Mouse (Mus musculus): ENCODE results near the gene Tescl. TPM values are rescaled to one million over a fixed set of nuclear protein-coding genes. Genes with fewer than 3 reads are reported as not detected.

The Tescl gene
- polyA plus RNA-seq (2015; fragmentation: Nextera tagmentation; extraction: Ambion mirVana) = 0.15 TPM in 1 of 2 replicates, not detected in the other

DNA sequence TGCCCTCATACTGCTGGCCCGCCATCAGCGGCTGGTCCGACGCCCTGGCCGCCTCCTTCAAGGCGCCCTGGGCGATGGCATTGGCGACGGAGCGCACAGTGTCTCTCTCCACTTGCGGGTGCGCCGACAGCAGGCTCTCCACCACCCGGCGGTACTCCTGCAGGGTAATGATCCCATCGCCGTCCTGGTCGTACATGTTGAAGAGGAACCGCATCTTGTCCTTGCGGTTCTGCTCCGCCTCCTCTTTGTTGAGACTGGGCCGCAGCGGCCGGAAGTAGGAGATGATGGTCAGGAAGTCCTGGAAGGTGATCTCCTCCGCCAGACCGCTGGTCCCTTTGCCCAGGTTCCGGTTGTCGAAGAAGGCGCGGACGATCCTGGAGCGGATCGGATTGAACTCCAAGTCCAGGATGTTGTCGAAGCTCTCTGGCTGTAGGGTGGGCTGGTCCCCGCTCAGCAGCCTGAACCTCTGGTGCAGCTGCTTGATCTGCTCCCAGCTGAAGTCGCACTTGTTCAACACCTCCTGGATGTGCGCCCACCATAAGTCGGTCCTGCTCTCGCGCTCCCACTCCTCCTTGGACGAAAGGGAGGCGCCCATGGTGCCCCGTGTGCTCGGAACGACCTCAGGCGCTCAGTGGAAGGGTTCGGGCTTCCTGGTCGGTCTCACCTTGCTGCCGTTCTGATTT lies at the start of gene Tescl:
Gene Tescl, minus strand, starts transcription at position 633 of the 683 bp plus-strand sequence.
- ATAC-seq (ENCODE audit: insufficient read depth, low FRiP score, low read depth) = no peak
- Histone ChIP-seq H3K9ac (no peak within 1 kb of the TSS), H3K4me3 (replicated peaks) (0 out of 2 replicates have a peak within 1 kb of the TSS, but pooled peaks have one; percentile 5), H3K27ac (no peak within 1 kb of the TSS), H3K27me3 (replicated peaks) (peaks cover 2% of the 10 kb centered on the region; the same call in 1 of the 2 replicates), H3K4me2 (peak within 1 kb of the TSS; percentile 32), H3K9me3 (no peaks in the 10 kb centered on the region), H3K4me1 (no peaks in the 10 kb centered on the region), H3K36me3 (no peaks in the 10 kb centered on the region)
- WGBS = 38% methylated on average over 49 of the region's 49 CpGs

DNA sequence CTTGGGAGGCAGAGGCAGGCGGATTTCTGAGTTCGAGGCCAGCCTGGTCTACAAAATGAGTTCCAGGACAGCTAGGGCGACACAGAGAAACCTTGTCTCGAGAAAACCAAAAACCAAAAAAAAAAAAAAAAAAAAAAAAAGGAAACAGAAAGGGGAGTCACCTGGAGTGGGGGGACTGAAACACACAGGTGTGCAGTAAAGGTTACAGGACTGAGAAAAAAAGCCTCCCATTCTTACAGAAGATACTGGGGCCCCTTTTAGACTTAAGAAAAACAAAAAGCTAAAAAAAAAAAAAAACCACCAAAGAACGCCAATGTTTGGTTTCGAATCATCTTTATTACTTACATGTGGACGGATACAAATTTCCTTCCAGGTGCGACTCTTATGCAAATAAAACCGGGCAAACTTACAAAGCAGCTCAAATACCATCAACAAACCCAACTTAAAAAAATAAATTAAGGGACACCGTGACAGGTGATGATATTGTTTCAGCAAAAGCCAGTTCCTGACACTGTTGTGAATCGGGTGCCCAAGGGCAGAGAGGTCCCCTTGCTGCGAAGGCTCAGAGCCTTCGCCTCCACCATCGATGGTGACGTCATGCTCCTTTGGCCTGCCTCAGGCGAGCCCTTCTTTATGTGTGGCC lies 49.1 kb upstream of the Tescl start:
- 66% methylated on average over 16 of the region's 16 CpGs for WGBS

DNA sequence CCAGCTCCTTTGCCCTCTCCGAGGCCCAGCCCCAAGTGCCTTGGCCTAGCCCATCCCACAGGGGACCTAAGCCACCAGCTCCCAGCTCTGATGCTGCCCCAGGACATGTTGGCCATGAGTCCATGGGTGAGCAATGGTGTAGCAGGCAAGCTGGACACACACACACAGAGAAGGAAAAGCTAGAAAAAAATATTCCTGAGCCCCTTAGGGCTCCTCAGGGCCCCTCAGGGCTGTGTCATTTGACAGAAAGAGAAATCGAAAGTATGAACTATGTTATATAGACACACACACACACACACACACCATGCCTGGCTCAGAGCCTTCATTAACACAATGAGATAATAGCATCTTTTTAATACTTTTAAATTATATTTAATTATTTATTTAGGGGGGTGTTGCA lies 46.6 kb upstream of the Tescl start:
- Histone ChIP-seq H3K9ac (no peak overlapping the region), H3K4me3 (replicated peaks) (no peak overlapping the region), H3K4me1 (peaks cover 18% of the 10 kb centered on the region), H3K9me3 (no peaks in the 10 kb centered on the region), H3K27me3 (replicated peaks) (no peaks in the 10 kb centered on the region), H3K36me3 (no peaks in the 10 kb centered on the region), H3K27ac (no peak overlapping the region), H3K4me2 (no peak overlapping the region)
- no peak for ATAC-seq (ENCODE audit: insufficient read depth, low FRiP score, low read depth)
- 51% methylated on average over 2 of the region's 2 CpGs for WGBS

More for the DNA sequence above, 49.1 kb upstream of the Tescl start:
- Histone ChIP-seq H3K4me3 (replicated peaks) (no peak overlapping the region), H3K9me3 (no peaks in the 10 kb centered on the region), H3K27ac (no peak overlapping the region), H3K36me3 (no peaks in the 10 kb centered on the region), H3K27me3 (replicated peaks) (no peaks in the 10 kb centered on the region), H3K9ac (no peak overlapping the region), H3K4me2 (no peak overlapping the region), H3K4me1 (peaks cover 8% of the 10 kb centered on the region; the same call in 1 of the 2 replicates)
- ATAC-seq (ENCODE audit: insufficient read depth, low FRiP score, low read depth) = no peak

DNA sequence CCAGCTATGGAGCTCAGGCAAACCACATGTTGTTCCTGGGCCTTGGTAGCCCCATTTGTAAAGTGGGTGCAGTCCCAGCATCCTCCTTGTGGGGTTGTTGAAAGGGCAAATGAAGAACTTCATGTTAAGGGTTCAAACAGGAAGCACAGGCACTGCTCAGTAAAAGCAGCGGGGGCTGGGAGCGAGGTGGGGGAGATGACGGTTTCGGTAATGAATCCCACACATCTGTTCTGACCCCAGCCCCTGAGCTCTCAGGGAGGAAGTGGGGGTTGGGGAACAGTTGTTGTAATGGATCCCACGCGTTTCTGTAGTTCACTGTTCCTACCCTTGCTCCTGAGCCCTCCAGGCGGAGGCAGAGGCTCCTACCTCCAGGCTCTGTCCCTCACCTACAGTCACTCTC lies 46.2 kb upstream of the Tescl start:
- no peak overlapping the region for H3K4me2 ChIP-seq
- no peaks in the 10 kb centered on the region for H3K36me3 ChIP-seq
- H3K9me3 ChIP-seq = no peaks in the 10 kb centered on the region
- ATAC-seq (ENCODE audit: insufficient read depth, low FRiP score, low read depth) = no peak
- no peak overlapping the region for H3K27ac ChIP-seq
- WGBS = 49% methylated on average over 7 of the region's 7 CpGs
- no peaks in the 10 kb centered on the region for H3K27me3 ChIP-seq (replicated peaks)
- no peak overlapping the region for H3K4me3 ChIP-seq (replicated peaks)
- H3K9ac ChIP-seq = no peak overlapping the region
- peaks cover 18% of the 10 kb centered on the region for H3K4me1 ChIP-seq

DNA sequence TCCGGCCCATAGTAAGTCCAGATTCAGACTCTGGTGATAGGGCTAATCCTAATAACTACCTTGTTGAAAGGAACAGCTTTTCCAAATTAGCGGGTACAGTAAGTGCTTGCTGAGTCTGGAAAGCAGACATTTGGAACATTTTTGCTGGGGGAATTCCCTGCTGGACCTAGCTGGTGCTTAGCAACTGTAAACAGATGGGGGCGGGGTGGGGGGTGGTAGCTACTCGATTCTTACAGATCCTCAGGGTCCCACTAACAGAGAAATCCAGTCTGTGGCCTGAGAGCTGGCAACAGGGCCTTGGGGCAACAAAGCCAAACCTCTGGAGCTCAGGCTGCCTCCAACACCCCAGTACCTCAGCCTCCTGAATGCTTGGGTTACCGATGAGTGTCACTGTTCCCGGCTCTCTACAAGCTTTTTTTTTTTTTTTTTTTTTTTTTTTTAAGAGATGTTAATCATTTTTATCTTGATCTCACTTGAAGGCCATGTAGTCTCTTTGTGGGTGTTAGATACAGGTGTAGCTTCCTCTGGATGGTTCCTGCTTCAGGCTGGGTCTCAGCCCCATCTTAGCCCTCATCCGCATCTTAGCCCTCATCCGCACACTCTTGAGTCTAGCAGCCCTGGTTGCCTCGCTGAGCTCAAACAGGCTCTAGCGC lies 44.4 kb upstream of the Tescl start:
- no peak for ATAC-seq (ENCODE audit: insufficient read depth, low FRiP score, low read depth)
- no peaks in the 10 kb centered on the region for H3K9me3 ChIP-seq
- peaks cover 25% of the 10 kb centered on the region for H3K4me1 ChIP-seq
- no peak overlapping the region for H3K9ac ChIP-seq
- no peaks in the 10 kb centered on the region for H3K27me3 ChIP-seq (replicated peaks)
- H3K4me3 ChIP-seq (replicated peaks) = no peak overlapping the region
- H3K36me3 ChIP-seq = no peaks in the 10 kb centered on the region
- no peak overlapping the region for H3K4me2 ChIP-seq
- 64% methylated on average over 10 of the region's 10 CpGs for WGBS
- no peak overlapping the region for H3K27ac ChIP-seq

DNA sequence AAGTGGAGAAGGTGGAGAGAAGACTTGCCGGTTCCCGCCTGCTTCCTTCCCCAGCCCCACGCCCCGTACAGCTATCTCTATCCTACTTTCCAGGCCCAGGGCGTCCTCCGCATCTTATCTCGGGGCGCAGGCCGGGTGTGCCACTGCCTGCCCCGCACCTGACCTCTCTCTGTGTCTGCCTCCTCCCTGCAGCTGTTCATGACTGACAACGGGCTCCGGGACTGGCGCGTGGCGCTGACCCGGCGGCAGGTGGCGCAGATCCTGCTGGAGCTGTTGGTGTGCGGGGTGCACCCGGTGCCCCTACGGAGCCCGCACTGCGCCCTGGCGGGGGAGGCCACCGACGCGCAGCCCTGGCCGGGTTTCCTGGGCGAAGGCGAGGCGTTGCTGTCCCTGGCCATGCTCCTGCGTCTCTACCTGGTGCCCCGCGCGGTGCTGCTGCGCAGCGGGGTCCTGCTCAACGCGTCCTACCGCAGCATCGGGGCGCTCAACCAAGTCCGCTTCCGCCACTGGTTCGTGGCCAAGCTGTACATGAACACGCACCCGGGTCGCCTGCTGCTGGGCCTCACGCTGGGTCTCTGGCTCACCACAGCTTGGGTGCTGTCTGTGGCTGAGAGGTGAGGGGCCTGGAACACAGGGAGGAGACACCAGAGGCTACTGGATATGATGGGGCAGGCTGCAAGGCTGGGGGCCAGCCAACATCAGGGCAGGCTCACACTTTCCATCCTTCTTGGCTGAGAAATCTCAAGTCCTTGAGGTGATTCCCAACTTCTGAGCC lies 43.5 kb upstream of the Tescl start:
- peak overlapping the region; percentile 60 for H3K4me2 ChIP-seq
- ATAC-seq (ENCODE audit: insufficient read depth, low FRiP score, low read depth) = peak; percentile 95
- 4% methylated on average over 49 of the region's 49 CpGs for WGBS
- peak overlapping the region; percentile 26 for H3K4me3 ChIP-seq (replicated peaks)
- H3K4me1 ChIP-seq = peaks cover 25% of the 10 kb centered on the region
- H3K36me3 ChIP-seq = no peaks in the 10 kb centered on the region
- no peaks in the 10 kb centered on the region for H3K9me3 ChIP-seq
- H3K27me3 ChIP-seq (replicated peaks) = no peaks in the 10 kb centered on the region
- 0 out of 2 replicates have a peak overlapping the region, but pooled peaks have one; percentile 16 for H3K27ac ChIP-seq
- 0 out of 2 replicates have a peak overlapping the region, but pooled peaks have one; percentile 2 for H3K9ac ChIP-seq

DNA sequence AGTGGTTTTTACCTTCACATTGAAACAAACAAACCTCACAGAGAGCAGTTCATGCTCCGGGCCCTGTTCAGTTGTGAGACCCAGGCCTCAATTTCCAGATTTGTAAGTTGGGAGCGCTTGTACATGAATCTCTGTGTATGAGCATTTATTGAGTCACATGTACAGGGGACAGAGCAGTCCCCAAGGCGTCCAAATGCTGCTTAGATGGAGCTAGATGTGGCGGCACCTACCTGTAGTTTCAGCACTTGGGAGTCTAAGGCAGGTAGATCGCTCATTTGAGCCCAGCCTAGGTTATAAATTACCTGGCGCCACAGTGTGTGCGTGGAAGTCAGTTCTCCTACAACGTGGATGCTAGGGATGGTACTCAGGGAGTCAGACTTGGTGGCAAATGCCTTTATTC lies 42.7 kb upstream of the Tescl start:
- Histone ChIP-seq H3K4me1 (peaks cover 25% of the 10 kb centered on the region), H3K9ac (no peak overlapping the region), H3K4me3 (replicated peaks) (no peak overlapping the region), H3K9me3 (no peaks in the 10 kb centered on the region), H3K27ac (no peak overlapping the region), H3K36me3 (no peaks in the 10 kb centered on the region), H3K4me2 (peak overlapping the region; percentile 60), H3K27me3 (replicated peaks) (no peaks in the 10 kb centered on the region)
- ATAC-seq (ENCODE audit: insufficient read depth, low FRiP score, low read depth) = no peak
- WGBS = 86% methylated on average over 8 of the region's 8 CpGs

DNA sequence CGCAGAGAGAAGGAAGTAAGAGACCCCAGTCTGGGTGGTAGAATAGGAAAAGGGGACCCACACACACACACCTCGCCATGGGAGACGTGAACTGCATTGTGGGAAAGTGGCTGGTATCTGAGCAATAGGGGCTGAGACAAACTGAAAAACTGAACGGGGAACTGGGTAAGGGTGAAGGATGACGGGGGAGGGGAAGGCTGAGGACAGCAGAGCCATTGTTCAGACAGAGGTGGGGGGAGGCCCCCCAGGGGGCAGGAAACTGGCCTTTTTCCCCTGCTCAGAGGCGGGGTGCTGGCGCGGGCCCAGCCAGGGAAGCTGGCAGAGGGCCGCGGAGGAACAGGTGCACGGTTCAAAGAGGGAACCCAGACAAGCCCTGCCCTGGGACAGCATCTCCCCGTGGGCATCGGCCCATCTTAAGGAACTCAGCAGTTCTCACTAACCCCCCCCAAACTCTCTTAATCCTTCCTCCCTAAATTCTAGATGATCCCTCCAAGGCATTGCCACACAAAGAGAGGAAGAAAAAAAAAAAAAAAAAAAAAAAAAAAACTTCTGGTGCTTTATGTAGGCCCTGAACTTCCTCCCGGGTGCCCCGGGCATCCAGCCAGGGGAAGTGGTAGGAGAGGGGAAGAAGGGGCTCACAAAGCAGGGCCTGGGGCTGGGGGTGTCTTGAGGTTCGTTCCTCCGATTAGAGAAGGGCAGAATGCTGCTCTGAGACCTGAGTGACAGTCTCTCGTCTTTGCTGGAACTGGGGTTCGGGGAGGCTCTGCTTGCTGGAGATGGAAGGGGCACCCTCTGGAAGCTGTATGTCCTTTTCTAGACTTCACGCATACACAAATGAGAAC lies 40.0 kb upstream of the Tescl start:
- H3K27me3 ChIP-seq (replicated peaks) = no peaks in the 10 kb centered on the region
- peak overlapping the region; percentile 27 for H3K4me2 ChIP-seq
- no peaks in the 10 kb centered on the region for H3K36me3 ChIP-seq
- 40% methylated on average over 16 of the region's 20 CpGs for WGBS
- H3K27ac ChIP-seq = peak overlapping the region; percentile 44; the same call in 1 of the 2 replicates
- H3K4me1 ChIP-seq = peaks cover 25% of the 10 kb centered on the region
- H3K9ac ChIP-seq = no peak overlapping the region
- H3K9me3 ChIP-seq = no peaks in the 10 kb centered on the region
- no peak for ATAC-seq (ENCODE audit: insufficient read depth, low FRiP score, low read depth)
- no peak overlapping the region for H3K4me3 ChIP-seq (replicated peaks)

DNA sequence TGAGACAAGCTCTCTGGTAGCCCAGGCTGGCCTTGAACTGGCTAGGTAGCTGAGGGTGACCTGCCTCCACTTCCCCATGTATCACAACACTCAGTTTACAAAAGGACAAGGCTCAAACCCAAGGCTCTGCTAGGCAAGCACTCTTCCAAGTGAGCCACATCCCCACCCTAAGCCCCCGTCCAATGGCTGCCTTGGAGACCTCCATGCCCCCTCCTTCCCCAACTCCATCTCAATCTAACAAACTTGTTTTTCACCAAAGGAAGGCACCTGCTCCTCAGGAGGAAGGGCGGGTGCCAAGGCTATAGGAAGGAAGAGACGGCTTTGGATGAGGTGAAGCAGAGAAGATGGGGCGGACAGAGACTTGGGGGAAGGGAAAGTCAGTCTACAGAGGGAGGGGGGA lies 39.0 kb upstream of the Tescl start:
- no peaks in the 10 kb centered on the region for H3K27me3 ChIP-seq (replicated peaks)
- H3K4me3 ChIP-seq (replicated peaks) = no peak overlapping the region
- 71% methylated on average over 4 of the region's 4 CpGs for WGBS
- H3K4me2 ChIP-seq = no peak overlapping the region
- H3K9ac ChIP-seq = no peak overlapping the region
- H3K27ac ChIP-seq = no peak overlapping the region
- no peaks in the 10 kb centered on the region for H3K9me3 ChIP-seq
- H3K36me3 ChIP-seq = no peaks in the 10 kb centered on the region
- peaks cover 22% of the 10 kb centered on the region for H3K4me1 ChIP-seq
- no peak for ATAC-seq (ENCODE audit: insufficient read depth, low FRiP score, low read depth)

DNA sequence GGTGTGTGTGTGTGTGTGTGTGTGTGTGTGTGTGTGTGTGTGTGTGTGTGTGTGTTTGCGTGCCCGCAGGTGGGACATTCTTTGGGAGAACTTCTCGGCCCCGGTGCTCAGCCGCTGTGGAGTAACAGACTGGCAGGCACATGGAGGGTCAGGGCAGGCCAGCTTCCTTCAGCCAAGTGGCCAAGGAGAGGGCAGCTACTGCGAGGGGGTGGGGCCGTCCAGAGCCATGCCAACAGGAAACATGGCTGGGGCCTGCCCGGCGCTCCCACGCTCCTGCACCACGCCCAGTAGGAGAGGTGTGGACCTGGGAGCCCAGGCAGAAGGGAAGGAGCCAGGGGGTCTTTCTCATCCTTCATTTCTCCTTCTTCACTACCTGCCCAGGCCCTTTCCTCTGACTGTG lies 38.6 kb upstream of the Tescl start:
- 66% methylated on average over 9 of the region's 11 CpGs for WGBS
- H3K27ac ChIP-seq = no peak overlapping the region
- ATAC-seq (ENCODE audit: insufficient read depth, low FRiP score, low read depth) = peak; percentile 33; the same call in 1 of the 2 replicates
- H3K4me3 ChIP-seq (replicated peaks) = no peak overlapping the region
- no peak overlapping the region for H3K9ac ChIP-seq
- H3K4me1 ChIP-seq = peaks cover 19% of the 10 kb centered on the region
- H3K27me3 ChIP-seq (replicated peaks) = no peaks in the 10 kb centered on the region
- no peak overlapping the region for H3K4me2 ChIP-seq
- H3K36me3 ChIP-seq = no peaks in the 10 kb centered on the region
- no peaks in the 10 kb centered on the region for H3K9me3 ChIP-seq

DNA sequence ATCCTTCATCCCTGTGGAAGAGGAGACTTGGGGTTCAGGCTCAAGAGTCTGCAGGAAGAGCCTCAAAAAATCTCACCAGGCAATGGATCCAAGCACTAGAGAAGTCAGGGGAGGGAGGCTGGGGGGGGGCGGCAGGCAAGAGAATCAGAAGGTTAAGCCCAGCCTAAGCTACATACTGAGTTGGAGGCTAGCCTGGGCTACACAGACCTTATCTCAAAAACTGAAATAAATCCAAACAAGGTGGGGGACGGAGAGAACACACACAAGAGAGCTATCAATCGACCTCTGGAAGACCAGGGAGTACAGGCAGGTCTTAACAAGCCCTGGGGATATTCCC lies 38.0 kb upstream of the Tescl start:
- Histone ChIP-seq H3K27ac (no peak overlapping the region), H3K36me3 (no peaks in the 10 kb centered on the region), H3K4me1 (peaks cover 14% of the 10 kb centered on the region), H3K4me3 (replicated peaks) (no peak overlapping the region), H3K27me3 (replicated peaks) (no peaks in the 10 kb centered on the region), H3K9ac (no peak overlapping the region), H3K9me3 (no peaks in the 10 kb centered on the region), H3K4me2 (no peak overlapping the region)
- WGBS = 43% methylated on average over 3 of the region's 3 CpGs
- ATAC-seq (ENCODE audit: insufficient read depth, low FRiP score, low read depth) = no peak

All from stomach, embryonic 15.5 days (tissue).